Mouse (Mus musculus) B cell, adult 2 months (primary cell): Measurements from ENCODE around the gene Adamts1.

Experiments
- DNase-seq, 2 experiments: peaks; one replicate each; pipeline ENCODE4 v3.0.0; 2022

The Adamts1 gene

GRCm38 (mm10) chr16:85765167-85765566, 37.7 kb downstream of the Adamts1 start:
- DNase-seq: no peak

GRCm38 (mm10) chr16:85762052-85762665, 40.8 kb downstream of the Adamts1 start:
- DNase-seq: no peak

- no peak for DNase-seq
Observed at GRCm38 (mm10) chr16:85760961-85761580, 41.8 kb downstream of the Adamts1 start.

- DNase-seq: no peak
Observed at GRCm38 (mm10) chr16:85756101-85756819, 46.7 kb downstream of the Adamts1 start.

- no peak for DNase-seq
Observed at GRCm38 (mm10) chr16:85749335-85749734, 53.6 kb downstream of the Adamts1 start.

GRCm38 (mm10) chr16:85747589-85748360, 55.1 kb downstream of the Adamts1 start:
- DNase-seq: no peak

- DNase-seq: no peak
Observed at GRCm38 (mm10) chr16:85746386-85746785, 56.5 kb downstream of the Adamts1 start.
